Mouse (Mus musculus) MN1 (cell line): ENCODE measurements around the gene Plcl2.
"Not testable (repeated sequence)": the region's sequence is repeated elsewhere in the genome, so short reads cannot be mapped to it uniquely, and the experiment has no call there.

ENCODE experiments used
- DNase-seq: peaks from one replicate; pipeline ENCODE4 v3.0.0-alpha.2; 2016; ENCODE audit warnings: low spot score

Gene Plcl2

GRCm38 (mm10) chr17:50627658-50628057, 118.5 kb downstream of the Plcl2 start:
- no peak for DNase-seq

GRCm38 (mm10) chr17:50628716-50629115, 119.5 kb downstream of the Plcl2 start:
- DNase-seq = peak; percentile 28

- DNase-seq = not testable (repeated sequence)
Measured at GRCm38 (mm10) chr17:50630992-50631391, 121.8 kb downstream of the Plcl2 start.

GRCm38 (mm10) chr17:50634008-50634871, 125.0 kb downstream of the Plcl2 start:
- DNase-seq = no peak

- DNase-seq = no peak
Measured at GRCm38 (mm10) chr17:50635961-50636585, 126.9 kb downstream of the Plcl2 start.

GRCm38 (mm10) chr17:50638791-50639190, 129.6 kb downstream of the Plcl2 start:
- DNase-seq = no peak

- no peak for DNase-seq
Measured at GRCm38 (mm10) chr17:50641076-50641610, 131.9 kb downstream of the Plcl2 start.

GRCm38 (mm10) chr17:50641879-50642278, 132.7 kb downstream of the Plcl2 start:
- no peak for DNase-seq

GRCm38 (mm10) chr17:50643356-50643755, 134.2 kb downstream of the Plcl2 start:
- no peak for DNase-seq

GRCm38 (mm10) chr17:50643989-50644388, 134.8 kb downstream of the Plcl2 start:
- DNase-seq = no peak

- not testable (repeated sequence) for DNase-seq
Measured at GRCm38 (mm10) chr17:50648141-50648540, 138.9 kb downstream of the Plcl2 start.

- DNase-seq = peak; percentile 41
Measured at GRCm38 (mm10) chr17:50648757-50649419, 139.7 kb downstream of the Plcl2 start.

- DNase-seq = no peak
Measured at GRCm38 (mm10) chr17:50650535-50651223, 141.5 kb downstream of the Plcl2 start.

GRCm38 (mm10) chr17:50654741-50655415, 145.7 kb downstream of the Plcl2 start:
- DNase-seq = no peak

GRCm38 (mm10) chr17:50655416-50655776, 146.2 kb downstream of the Plcl2 start:
- no peak for DNase-seq

- no peak for DNase-seq
Measured at GRCm38 (mm10) chr17:50657321-50657720, 148.1 kb downstream of the Plcl2 start.

GRCm38 (mm10) chr17:50658901-50659300, 149.7 kb downstream of the Plcl2 start:
- no peak for DNase-seq

- DNase-seq = no peak
Measured at GRCm38 (mm10) chr17:50667596-50667995, 158.4 kb downstream of the Plcl2 start.

- no peak for DNase-seq
Measured at GRCm38 (mm10) chr17:50668681-50669208, 159.5 kb downstream of the Plcl2 start.

GRCm38 (mm10) chr17:50671416-50671815, 162.2 kb downstream of the Plcl2 start:
- peak; percentile 23 for DNase-seq

- DNase-seq = no peak
Measured at GRCm38 (mm10) chr17:50674580-50674979, 165.4 kb downstream of the Plcl2 start.
